Mouse (Mus musculus): ENCODE measurements around the gene Fam198b. TPM values are rescaled to one million over a fixed set of nuclear protein-coding genes. Genes with fewer than 3 reads are reported as not detected.
"Not testable (repeated sequence)": the region's sequence is repeated elsewhere in the genome, so short reads cannot be mapped to it uniquely, and the experiment has no call there.

The Fam198b gene
- total RNA-seq, 2 experiments from 2014 or later, result 5.4 to 6.9 TPM

DNA sequence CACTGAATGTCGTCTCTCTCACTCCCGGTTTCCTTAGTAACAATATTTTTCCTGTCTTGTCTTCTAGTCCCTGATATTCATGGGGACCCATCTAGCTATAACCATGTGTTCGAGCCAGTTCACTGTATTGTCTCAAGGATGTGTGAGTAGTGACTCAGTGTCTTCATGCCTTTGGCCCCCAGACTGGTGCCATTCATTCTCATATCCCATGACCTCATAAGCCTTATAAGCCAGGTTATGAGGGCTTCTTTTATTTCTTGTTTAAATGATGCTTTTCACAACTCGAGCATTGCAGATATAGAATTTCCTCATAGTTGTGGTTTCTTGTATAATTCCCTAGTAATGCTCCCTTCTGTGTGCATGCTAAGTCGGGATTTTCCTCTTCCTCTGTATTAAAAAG, 31.9 kb downstream of the Fam198b start:
- no peak for DNase-seq (ENCODE audit: extremely low spot score in 1 of 2, low spot score in 1 of 2)

DNA sequence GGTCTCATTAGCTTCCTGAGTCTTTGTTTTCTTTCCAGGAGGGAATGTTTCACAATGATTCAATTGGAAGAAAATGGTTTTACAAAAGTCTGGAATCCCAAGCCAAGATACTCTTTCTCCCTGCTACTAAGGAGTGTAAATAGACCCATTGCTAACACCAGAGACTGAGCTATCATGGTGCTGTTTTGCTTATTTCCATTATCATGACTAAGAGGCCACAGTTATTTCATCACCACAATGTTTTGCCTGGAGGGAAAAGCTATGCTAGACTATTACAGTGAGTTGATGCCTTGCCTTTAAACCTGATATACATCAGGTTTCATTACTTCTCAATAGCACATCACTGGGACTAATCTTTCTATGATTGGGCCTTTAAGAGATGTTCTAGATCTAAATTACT, 34.4 kb downstream of the Fam198b start:
- DNase-seq (ENCODE audit: extremely low spot score in 1 of 2, low spot score in 1 of 2), result no peak

GRCm38 (mm10) chr3:79925950-79926697, 41.8 kb downstream of the Fam198b start:
- no peak for DNase-seq (ENCODE audit: extremely low spot score in 1 of 2, low spot score in 1 of 2)

- DNase-seq (ENCODE audit: extremely low spot score in 1 of 2, low spot score in 1 of 2), result no peak
Observed at GRCm38 (mm10) chr3:79927050-79927449, 42.7 kb downstream of the Fam198b start.

DNA sequence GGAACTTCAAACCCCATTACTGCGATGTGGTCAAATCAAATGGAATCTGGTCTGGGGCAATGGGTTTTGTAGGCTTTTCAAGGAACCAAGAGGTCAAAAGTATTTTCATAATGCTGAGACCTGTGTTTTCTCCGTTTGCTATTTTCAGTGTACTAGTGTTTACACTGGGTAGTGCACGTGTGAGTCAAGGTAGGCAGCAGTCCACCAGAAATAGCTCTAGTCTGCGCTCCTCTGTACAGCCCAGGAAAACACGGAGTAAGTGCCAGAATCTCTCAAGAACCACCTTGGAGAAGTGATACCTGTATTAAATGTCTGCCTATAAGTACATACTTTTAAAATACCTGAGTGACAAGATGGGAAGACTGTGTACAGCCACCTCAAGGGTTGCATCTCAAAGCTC, 44.1 kb downstream of the Fam198b start:
- DNase-seq (ENCODE audit: extremely low spot score in 1 of 2, low spot score in 1 of 2), result no peak

- no peak for DNase-seq (ENCODE audit: extremely low spot score in 1 of 2, low spot score in 1 of 2)
Observed at GRCm38 (mm10) chr3:79930141-79930744, 45.9 kb downstream of the Fam198b start.

DNA sequence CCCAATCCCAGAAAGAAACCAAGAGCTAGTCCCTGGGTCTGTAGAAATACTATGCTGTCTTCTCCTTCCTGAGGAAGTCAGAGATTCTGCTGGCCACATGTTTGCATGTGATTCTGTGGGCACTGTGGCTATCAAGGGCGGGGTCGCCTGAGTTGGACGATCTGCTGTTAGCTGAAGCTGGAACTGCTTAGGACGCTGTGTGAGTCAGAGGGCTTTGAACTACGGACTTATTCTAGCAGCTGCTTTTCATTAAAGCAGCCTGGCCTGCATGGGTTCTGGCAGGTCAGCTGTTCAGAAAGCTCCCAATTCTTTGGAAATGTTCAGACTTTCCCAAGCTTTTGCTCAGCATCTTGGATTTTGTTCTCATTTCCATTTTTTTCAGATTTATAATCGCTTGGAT, 51.9 kb downstream of the Fam198b start:
- DNase-seq (ENCODE audit: extremely low spot score in 1 of 2, low spot score in 1 of 2), result no peak

- no peak for DNase-seq (ENCODE audit: extremely low spot score in 1 of 2, low spot score in 1 of 2)
Observed at GRCm38 (mm10) chr3:79936730-79937447, 52.6 kb downstream of the Fam198b start.

DNA sequence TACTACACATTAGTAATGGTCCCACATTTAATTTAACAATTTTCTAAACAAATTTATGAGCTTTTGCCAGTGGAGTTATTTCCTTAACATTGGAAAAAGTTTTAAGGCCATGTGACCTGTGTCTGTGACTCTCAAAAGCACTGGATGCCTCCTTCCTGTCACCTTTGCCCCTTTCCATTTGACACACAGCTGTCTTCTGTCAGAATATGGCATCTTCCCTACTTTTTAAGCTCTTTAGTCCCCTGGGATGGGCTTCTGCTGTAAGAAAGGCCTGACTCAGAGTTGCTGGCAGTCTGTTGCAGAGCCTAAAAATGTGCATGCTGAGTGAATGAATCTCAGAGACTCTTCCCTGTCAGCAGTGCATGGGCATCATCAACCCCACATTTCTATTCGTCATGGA, 63.4 kb downstream of the Fam198b start:
- no peak for DNase-seq (ENCODE audit: extremely low spot score in 1 of 2, low spot score in 1 of 2)

GRCm38 (mm10) chr3:79948151-79948550, 63.8 kb downstream of the Fam198b start:
- DNase-seq (ENCODE audit: extremely low spot score in 1 of 2, low spot score in 1 of 2), result no peak

- peak in 1 of 2 experiments; percentile 25 for DNase-seq (ENCODE audit: extremely low spot score in 1 of 2, low spot score in 1 of 2)
Observed at GRCm38 (mm10) chr3:79953164-79953759, 68.9 kb downstream of the Fam198b start.

DNA sequence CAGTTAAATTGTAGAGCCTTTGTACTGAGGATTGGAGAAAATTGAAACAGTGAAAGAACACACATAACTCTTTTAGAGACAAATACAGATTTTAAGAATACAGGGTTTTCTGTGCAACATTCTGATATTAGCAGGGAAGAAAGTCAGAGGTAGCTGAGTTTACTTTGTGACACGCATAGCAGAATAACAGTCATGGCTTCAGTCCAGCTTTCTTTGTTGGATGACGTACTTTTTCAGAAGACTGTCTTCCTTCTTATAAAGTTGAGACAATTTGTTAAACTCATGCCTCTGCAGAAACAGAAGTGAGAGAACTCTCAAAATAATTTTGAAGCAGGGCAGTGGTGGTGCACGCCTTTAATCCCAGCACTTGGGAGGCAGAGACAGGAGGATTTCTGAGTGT, 70.9 kb downstream of the Fam198b start:
- DNase-seq (ENCODE audit: extremely low spot score in 1 of 2, low spot score in 1 of 2), result no peak

GRCm38 (mm10) chr3:79956792-79957191, 72.5 kb downstream of the Fam198b start:
- DNase-seq (ENCODE audit: extremely low spot score in 1 of 2, low spot score in 1 of 2), result no peak

- DNase-seq (ENCODE audit: extremely low spot score in 1 of 2, low spot score in 1 of 2), result no peak
Observed at GRCm38 (mm10) chr3:79957752-79958151, 73.4 kb downstream of the Fam198b start.

DNA sequence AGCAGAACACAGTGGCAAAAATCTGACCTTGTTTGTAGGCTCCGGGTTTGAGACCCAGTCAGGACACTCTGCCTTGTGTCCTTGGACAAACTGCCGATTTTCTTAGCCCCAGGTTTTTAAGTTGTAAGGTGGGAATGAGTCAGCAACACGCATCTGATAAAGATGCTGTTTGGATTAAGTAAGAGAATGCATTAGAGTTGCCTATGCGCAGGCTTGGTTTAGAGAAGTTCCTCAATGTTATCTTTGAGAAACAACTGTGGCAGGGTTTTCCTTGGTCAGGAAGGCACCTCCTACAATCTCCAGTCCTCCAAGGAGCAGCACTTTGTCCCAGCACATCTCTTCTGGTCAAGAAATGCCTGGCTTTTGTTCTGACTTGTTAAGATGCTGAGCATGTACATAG, 82.4 kb downstream of the Fam198b start:
- no peak for DNase-seq (ENCODE audit: extremely low spot score in 1 of 2, low spot score in 1 of 2)

GRCm38 (mm10) chr3:79967346-79967745, 83.0 kb downstream of the Fam198b start:
- DNase-seq (ENCODE audit: extremely low spot score in 1 of 2, low spot score in 1 of 2), result no peak

GRCm38 (mm10) chr3:79968426-79968825, 84.1 kb downstream of the Fam198b start:
- no peak for DNase-seq (ENCODE audit: extremely low spot score in 1 of 2, low spot score in 1 of 2)

GRCm38 (mm10) chr3:79969536-79969935, 85.2 kb downstream of the Fam198b start:
- not testable (repeated sequence) for DNase-seq (ENCODE audit: extremely low spot score in 1 of 2, low spot score in 1 of 2)

GRCm38 (mm10) chr3:79970070-79970469, 85.7 kb downstream of the Fam198b start:
- DNase-seq (ENCODE audit: extremely low spot score in 1 of 2, low spot score in 1 of 2), result no peak

DNA sequence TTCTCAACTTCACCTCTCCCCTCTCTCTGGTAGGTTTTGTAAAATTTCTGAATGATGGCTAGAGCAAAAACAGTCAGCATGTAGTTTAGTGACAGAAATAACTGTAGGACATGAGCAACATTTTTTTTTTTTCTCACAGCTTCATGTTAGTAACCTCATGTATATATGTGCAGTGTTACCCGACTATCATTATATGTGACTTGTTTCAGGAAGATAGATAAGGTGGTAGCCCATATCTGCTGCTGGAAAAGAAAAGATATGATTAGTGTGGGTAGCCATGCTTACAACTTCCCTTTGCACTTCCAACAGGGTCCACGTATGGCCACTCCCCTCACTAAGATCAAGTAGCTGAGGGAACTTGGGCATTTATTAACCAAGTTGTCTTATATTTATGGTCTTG, 86.2 kb downstream of the Fam198b start:
- DNase-seq (ENCODE audit: extremely low spot score in 1 of 2, low spot score in 1 of 2), result no peak

DNA sequence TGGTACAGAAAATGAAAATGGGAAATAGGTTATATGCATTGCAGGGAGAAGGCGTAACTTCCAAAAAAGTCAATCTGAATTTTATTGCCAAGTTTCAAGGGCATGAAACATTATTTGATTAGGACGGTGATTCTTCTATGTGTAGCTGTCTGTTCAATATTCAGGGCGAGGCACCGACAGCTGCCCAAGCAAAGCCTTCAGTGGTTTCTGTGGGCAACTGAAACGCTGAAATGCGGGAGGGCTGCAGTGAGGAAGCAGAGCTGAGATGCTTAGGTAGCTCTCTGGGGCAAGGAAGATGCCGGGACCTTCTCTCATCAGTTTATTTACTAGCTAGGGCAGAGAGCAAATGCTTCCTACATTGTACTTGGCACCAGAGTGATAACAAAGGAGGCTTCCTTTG, 87.2 kb downstream of the Fam198b start:
- DNase-seq (ENCODE audit: extremely low spot score in 1 of 2, low spot score in 1 of 2), result no peak
